In genomic region chr15:102116753-102117415, GRCm38 (mm10) we compare ENCODE assay signal across 10 mouse cellular contexts. TPM values are rescaled to one million over a fixed set of nuclear protein-coding genes. Genes with fewer than 3 reads are reported as not detected.
A peak's percentile ranks its signal among the peaks of the same experiment; 100 is the strongest.
DNase-seq lines count a peak whose midpoint lies in the region; ATAC-seq and TF ChIP-seq lines count a peak whose summit lies in the region.
"Had no signal": no experiment of that assay in that cellular context is flagged by ENCODE, and none has a peak within 500 bp of the region (broad histone marks: within the 10 kb centered on the region; RNA-seq: fewer than 3 reads in every experiment).

No protein-coding gene starts in this region.

- H3K4me2 ChIP-seq in kidney, embryonic 15.5 days = no peak overlapping the region
- H3K4me2 ChIP-seq in hindbrain, embryonic 16.5 days (ENCODE audit: low read length) = no peak overlapping the region; the same call in 1 of the 2 replicates

- H3K36me3 ChIP-seq in kidney, embryonic 15.5 days = peaks cover 99% of the 10 kb centered on the region
- H3K36me3 ChIP-seq in hindbrain, embryonic 16.5 days (ENCODE audit: control insufficient read depth, insufficient read depth, low read length) = peaks cover 17% of the 10 kb centered on the region

- no peak for ATAC-seq in kidney, embryonic 15.5 days (replicated peaks; ENCODE audit: low FRiP score)
- ATAC-seq in hindbrain, embryonic 16.5 days = peak; percentile 88
- ATAC-seq: Patski had no signal

- WGBS in cerebellum, adult 2 months = 32% methylated on average over 11 of the region's 11 CpGs
- WGBS in kidney, embryonic 15.5 days = 71% methylated on average over 11 of the region's 11 CpGs
- 54% methylated on average over 11 of the region's 11 CpGs for WGBS in hindbrain, embryonic 16.5 days

- DNase-seq in cerebellum, adult 2 months = peak; percentile 41 to 55
- no peak for DNase-seq in cerebellum, adult 11 months
- no peak for DNase-seq in kidney, adult 9 months
- peak; percentile 90 for DNase-seq in brain, embryonic 14.5 days (ENCODE audit: low read depth)
- DNase-seq in spleen, adult 12 weeks (ENCODE audit: low spot score) = no peak
- DNase-seq in layer of hippocampus, adult 9-10 months (ENCODE audit: low spot score) = no peak
- DNase-seq: layer of hippocampus, postnatal 36 days had no signal

- no peaks in the 10 kb centered on the region for H3K27me3 ChIP-seq in cerebellum, adult 2 months (ENCODE audit: control insufficient read depth, insufficient read depth, low read length)
- no peaks in the 10 kb centered on the region for H3K27me3 ChIP-seq in kidney, embryonic 15.5 days
- no peaks in the 10 kb centered on the region for H3K27me3 ChIP-seq in hindbrain, embryonic 16.5 days (replicated peaks; ENCODE audit: control insufficient read depth, insufficient read depth, low read length)
- H3K27me3 ChIP-seq: Patski had no signal

- H3K4me1 ChIP-seq in cerebellum, adult 2 months (ENCODE audit: control insufficient read depth, insufficient read depth, low read length) = peaks cover 74% of the 10 kb centered on the region
- peaks cover 10% of the 10 kb centered on the region; the same call in 1 of the 2 replicates for H3K4me1 ChIP-seq in kidney, embryonic 15.5 days
- H3K4me1 ChIP-seq in hindbrain, embryonic 16.5 days (ENCODE audit: control insufficient read depth, insufficient read depth, low read depth, low read length) = peaks cover 18% of the 10 kb centered on the region

- no peak overlapping the region for H3K9ac ChIP-seq in kidney, embryonic 15.5 days
- H3K9ac ChIP-seq in hindbrain, embryonic 16.5 days (ENCODE audit: low read depth, low read length) = no peak overlapping the region

- TF ChIP-seq POLR2A in cerebellum, adult 2 months (IDR thresholded peaks at IDR 0.05; ENCODE audit: borderline replicate concordance, insufficient read depth, low read length) = no peak
- no peak for TF ChIP-seq POLR2A in brain, embryonic 14.5 days (IDR thresholded peaks at IDR 0.05; ENCODE audit: borderline replicate concordance, extremely low read depth, insufficient read depth, insufficient read length, poor library complexity, severe bottlenecking)

- no peak overlapping the region for H3K4me3 ChIP-seq in cerebellum, adult 2 months (replicated peaks; ENCODE audit: insufficient read depth, low read depth, low read length)
- H3K4me3 ChIP-seq in kidney, embryonic 15.5 days (replicated peaks) = no peak overlapping the region
- H3K4me3 ChIP-seq in hindbrain, embryonic 16.5 days (ENCODE audit: low read length) = no peak overlapping the region

- no peak for TF ChIP-seq CTCF in cerebellum, adult 2 months (IDR thresholded peaks at IDR 0.05; ENCODE audit: borderline replicate concordance, insufficient read depth, low read depth, low read length)
- TF ChIP-seq CTCF in brain, embryonic 14.5 days (IDR thresholded peaks at IDR 0.05; ENCODE audit: borderline replicate concordance, extremely low read depth, insufficient read depth, insufficient read length) = no peak

- no peak overlapping the region for H3K27ac ChIP-seq in cerebellum, adult 2 months (ENCODE audit: insufficient read depth, low read length)
- 0 out of 2 replicates have a peak overlapping the region, but pooled peaks have one; percentile 45 for H3K27ac ChIP-seq in kidney, embryonic 15.5 days
- peak overlapping the region; percentile 63 for H3K27ac ChIP-seq in hindbrain, embryonic 16.5 days (ENCODE audit: low read depth, low read length)

- no peaks in the 10 kb centered on the region for H3K9me3 ChIP-seq in kidney, embryonic 15.5 days (replicated peaks)
- no peaks in the 10 kb centered on the region for H3K9me3 ChIP-seq in hindbrain, embryonic 16.5 days (ENCODE audit: control insufficient read depth, low read length)

RNA-seq across cellular contexts. Expression of gene Tns2, which starts 16.7 kb away (rescaled TPM):
- 33.6 and 33.7 TPM in 2 replicates for polyA plus RNA-seq in cerebellum, adult 2 months (2012; rRNA removed)
- polyA plus RNA-seq in kidney, embryonic 15.5 days (2015; fragmentation: Nextera tagmentation; extraction: Ambion mirVana) = 39.7 and 48.4 TPM in 2 replicates
- 10.2 and 18.8 TPM in 2 replicates for polyA plus RNA-seq in brain, embryonic 14.5 days (2012; rRNA removed)
- 8.7 and 14.9 TPM in 2 replicates for polyA plus RNA-seq in hindbrain, embryonic 16.5 days (2015; fragmentation: Nextera tagmentation; extraction: Ambion mirVana)

RNA-seq across cellular contexts. Expression of gene Spryd3, which starts 19.1 kb away (rescaled TPM):
- polyA plus RNA-seq in cerebellum, adult 2 months (2012; rRNA removed) = 159 and 161 TPM in 2 replicates
- polyA plus RNA-seq in kidney, embryonic 15.5 days (2015; fragmentation: Nextera tagmentation; extraction: Ambion mirVana) = 18.0 and 18.4 TPM in 2 replicates
- polyA plus RNA-seq in brain, embryonic 14.5 days (2012; rRNA removed) = 63.8 and 64.6 TPM in 2 replicates
- polyA plus RNA-seq in hindbrain, embryonic 16.5 days (2015; fragmentation: Nextera tagmentation; extraction: Ambion mirVana) = 105 and 108 TPM in 2 replicates

RNA-seq across cellular contexts. Expression of gene Igfbp6, which starts 27.3 kb away (rescaled TPM):
- 15.0 and 18.7 TPM in 2 replicates for polyA plus RNA-seq in cerebellum, adult 2 months (2012; rRNA removed)
- 31.0 and 33.6 TPM in 2 replicates for polyA plus RNA-seq in kidney, embryonic 15.5 days (2015; fragmentation: Nextera tagmentation; extraction: Ambion mirVana)
- polyA plus RNA-seq in brain, embryonic 14.5 days (2012; rRNA removed) = 0.57 and 0.83 TPM in 2 replicates
- polyA plus RNA-seq in hindbrain, embryonic 16.5 days (2015; fragmentation: Nextera tagmentation; extraction: Ambion mirVana) = 3.9 and 4.4 TPM in 2 replicates

RNA-seq across cellular contexts. Expression of gene Soat2, which starts 33.4 kb away (rescaled TPM):
- 0.08 TPM in 1 of 2 replicates, not detected in the other for polyA plus RNA-seq in cerebellum, adult 2 months (2012; rRNA removed)
- 0.33 and 1.1 TPM in 2 replicates for polyA plus RNA-seq in kidney, embryonic 15.5 days (2015; fragmentation: Nextera tagmentation; extraction: Ambion mirVana)
- polyA plus RNA-seq in brain, embryonic 14.5 days (2012; rRNA removed) = 0.15 and 0.18 TPM in 2 replicates
- not detected in 2 replicates for polyA plus RNA-seq in hindbrain, embryonic 16.5 days (2015; fragmentation: Nextera tagmentation; extraction: Ambion mirVana)

RNA-seq across cellular contexts. Expression of gene Eif4b, which starts 43.3 kb away (rescaled TPM):
- 114 TPM in 2 replicates for polyA plus RNA-seq in cerebellum, adult 2 months (2012; rRNA removed)
- 127 and 130 TPM in 2 replicates for polyA plus RNA-seq in kidney, embryonic 15.5 days (2015; fragmentation: Nextera tagmentation; extraction: Ambion mirVana)
- polyA plus RNA-seq in brain, embryonic 14.5 days (2012; rRNA removed) = 123 and 173 TPM in 2 replicates
- polyA plus RNA-seq in hindbrain, embryonic 16.5 days (2015; fragmentation: Nextera tagmentation; extraction: Ambion mirVana) = 76.0 and 84.8 TPM in 2 replicates

Comparison
In these comparisons a context has a peak if more than half of its experiments do, and no peak if none do; other contexts are left out.
1. DNase-seq: peak in cerebellum, adult 2 months (2 of 2) and brain, embryonic 14.5 days (single experiment); none in cerebellum, adult 11 months (single experiment), kidney, adult 9 months (single experiment), spleen, adult 12 weeks (single experiment) and layer of hippocampus, adult 9-10 months (single experiment).